Mouse (Mus musculus) T-helper 1 cell (primary cell): ENCODE data around the gene Krt83.

Experiments
- in situ Hi-C: fragments of 300-600 bp; cut with MboI, MseI; formaldehyde crosslinking; loops from one replicate; pipeline ENCODE4 v1.15.1; 2025; ENCODE audit warnings: high pct_unique_total_duplicates

Krt83 gene

DNA sequence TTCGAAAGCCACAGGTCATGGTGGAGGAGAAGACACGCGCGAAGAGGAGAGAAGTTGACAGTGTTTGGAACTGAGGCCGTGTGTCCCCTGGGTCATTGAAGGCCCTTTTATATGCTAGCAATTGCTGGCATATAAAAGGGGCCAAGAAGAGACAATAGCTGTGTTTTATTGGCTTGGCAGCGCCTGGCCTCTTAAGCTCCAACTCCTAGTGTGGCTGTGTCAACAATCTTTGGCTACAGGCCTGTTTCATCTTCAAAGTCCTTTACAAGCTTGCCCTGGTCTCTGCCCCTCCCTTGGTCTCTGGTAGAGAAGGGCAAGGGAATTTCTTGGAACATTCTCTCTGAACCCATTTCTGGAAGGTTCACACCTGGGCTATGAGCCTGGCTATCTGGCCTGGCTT lies at the start of gene Krt83:
Gene Krt83, minus strand, starts transcription at position 82 of the 400 bp plus-strand sequence.
- in situ Hi-C loops, result no loop called here

DNA sequence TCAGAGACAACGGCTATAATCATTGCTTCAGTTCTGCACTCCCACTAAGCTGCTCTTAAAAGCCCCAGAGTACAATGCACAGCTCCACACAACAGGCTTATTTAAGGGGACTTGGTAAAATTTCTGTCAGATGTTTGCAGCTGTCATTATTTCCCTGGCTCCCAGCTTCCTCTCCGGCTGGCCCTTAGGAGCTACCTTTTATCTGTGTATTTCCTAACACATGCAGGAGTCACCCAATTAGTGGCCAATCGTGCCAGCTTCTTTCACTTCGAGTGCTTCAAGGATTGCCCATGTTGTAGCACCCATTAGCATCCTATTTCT lies 47.2 kb upstream of the Krt83 start:
- in situ Hi-C loops, result loop anchor here (5.0 kb wide), 1 partner anchor 509 kb away; no protein-coding TSS in a partner anchor

DNA sequence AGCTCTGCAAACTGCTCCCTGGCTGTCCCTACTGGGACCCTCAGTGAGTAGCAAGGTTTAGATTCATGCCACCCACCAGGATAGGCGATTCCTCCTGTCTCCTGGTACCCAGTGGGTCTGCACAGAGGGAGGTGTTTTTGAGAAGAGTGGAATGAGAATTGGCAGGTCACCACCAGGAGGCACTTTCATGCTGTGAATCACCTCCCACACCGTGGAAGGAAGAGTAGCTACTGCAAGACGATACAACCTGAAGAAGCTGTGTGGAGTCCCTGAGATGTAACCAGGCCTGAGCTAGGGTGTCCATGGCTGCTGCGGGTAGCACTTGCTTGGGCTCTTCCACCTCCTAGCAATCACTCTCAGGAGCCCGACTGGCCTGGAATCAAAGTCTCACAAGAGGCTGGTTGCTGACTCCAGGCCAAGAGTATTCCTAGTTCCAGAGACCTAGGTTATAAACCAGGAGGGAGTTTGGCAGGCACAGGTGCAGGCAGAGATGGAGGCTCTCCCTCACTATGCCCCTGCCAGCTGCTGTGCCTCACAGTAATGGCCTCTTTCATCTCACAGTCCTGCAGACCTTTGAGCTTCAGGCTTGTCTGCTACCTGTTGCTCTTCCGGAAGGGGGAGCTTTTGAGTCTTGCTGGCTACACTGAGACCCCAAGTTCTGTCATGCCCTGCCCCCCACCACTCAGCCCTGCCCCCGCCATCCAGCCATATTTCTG lies 46.7 kb upstream of the Krt83 start:
- in situ Hi-C loops, result loop anchor here (5.0 kb wide), 1 partner anchor 509 kb away; no protein-coding TSS in a partner anchor

DNA sequence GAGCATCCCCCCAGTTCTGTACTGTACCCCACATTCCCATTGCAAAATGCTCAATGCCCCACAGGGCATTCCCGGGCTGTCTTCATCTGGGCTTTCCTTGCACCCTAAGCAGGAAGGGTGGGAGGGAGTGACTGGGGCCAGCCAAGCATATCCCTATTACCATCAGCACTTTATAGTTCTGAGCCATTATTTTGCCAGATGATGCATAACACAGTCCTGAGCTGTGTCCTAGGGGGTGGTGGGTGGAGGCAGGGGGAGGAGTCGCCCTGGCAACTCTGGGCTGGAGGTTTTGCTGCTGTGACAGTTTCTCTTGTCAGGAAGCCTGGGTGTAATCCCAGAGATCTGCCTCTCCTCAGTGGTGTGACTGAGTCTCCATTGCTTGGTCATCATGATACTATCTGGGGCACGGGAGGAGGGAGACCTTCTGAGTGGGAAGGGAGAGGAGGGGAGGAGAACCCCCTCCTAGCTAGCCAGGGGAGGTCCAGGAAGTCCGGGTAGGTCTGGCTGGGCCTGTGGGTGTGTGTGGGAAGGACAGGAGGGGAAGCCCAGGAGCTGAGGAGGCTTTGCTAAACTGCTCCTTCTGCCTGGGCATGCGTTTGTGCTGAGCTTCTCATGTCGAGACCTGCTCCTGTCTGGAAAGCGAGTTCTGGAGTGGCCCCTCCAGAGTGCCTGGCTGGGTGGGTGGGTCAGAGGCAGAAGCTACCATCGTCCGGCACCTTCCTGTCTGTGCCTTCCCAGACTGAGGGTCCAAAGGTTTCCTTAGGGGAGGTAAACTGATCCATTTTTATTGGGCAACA lies 44.9 kb upstream of the Krt83 start:
- in situ Hi-C loops, result loop anchor here (5.0 kb wide), 1 partner anchor 511 kb away; no protein-coding TSS in a partner anchor

DNA sequence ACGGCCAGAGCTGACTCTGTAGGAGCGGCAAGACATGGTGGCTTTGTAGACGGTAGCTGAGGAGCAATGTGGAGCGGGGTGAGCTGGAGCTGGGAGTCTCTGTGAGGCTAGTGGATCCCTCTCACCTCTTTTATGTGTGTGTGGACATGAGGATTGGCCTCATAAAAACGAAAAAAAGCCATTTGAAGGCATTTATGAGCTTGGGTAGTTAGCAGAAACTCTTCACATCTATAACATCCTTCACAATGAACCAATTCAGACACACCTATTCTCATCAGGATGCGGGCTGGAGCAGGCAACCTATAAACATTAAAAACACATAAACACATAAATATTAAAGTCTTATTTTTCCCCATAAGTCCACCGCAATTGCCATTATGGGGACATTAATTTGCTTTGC lies 41.4 kb upstream of the Krt83 start, which contains the start of gene Krt84:
Gene Krt84, minus strand, starts transcription at position 101 of the 400 bp plus-strand sequence.
- in situ Hi-C loops, result no loop called here

DNA sequence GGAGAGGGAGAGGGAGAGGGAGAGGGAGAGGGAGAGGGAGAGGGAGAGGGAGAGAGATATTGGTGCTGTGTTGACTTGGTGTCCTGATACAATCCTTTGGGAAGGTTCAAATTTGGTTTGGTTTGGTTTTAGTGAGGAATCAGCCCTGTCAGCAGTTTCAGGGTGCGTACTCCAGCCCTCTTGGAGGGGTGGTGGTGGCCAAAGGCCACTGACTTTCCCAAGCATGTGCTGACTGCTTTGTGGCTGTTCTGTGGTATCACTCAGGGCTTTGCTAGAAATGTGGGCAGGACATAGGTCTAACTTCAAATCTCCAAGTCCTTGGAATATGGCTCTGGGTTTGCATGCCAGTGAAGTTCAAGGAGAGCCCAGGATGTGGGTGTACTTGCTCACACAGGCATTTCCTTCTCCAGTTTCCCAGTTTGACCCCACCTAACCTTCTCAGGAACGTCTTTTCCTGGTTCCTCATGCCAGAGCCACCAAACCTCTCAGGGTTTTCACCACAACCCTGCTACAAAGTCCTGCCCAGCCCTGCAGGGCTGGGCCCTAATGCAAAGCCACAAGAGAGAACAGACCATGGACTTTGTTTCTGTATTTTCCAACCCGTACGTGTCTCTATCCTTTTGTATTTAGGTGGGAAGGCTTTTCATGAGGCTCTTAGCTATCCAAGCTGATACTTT lies 31.4 kb upstream of the Krt83 start:
- in situ Hi-C loops, result no loop called here

DNA sequence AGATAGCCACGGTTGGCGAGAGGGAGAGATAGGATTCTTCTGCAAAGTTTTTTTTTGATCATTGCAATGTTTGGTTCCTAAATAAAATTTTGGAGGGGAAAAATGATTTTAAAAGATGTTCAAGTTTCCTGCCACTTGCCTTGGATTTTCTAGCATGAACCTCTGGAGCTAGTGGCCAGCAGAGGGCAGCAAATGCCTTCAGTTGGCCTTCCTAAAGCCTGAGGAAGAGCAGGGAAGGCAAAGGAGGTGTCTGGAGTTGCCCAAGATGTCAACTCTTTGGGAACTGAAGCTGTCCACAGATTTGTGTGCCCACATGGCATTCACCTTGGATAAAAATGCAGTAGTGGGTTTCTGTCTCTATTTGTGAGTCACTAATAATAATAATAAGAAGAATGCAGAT lies 28.5 kb upstream of the Krt83 start:
- in situ Hi-C loops, result loop anchor here (5.0 kb wide), 1 partner anchor 87 kb away; no protein-coding TSS in a partner anchor

DNA sequence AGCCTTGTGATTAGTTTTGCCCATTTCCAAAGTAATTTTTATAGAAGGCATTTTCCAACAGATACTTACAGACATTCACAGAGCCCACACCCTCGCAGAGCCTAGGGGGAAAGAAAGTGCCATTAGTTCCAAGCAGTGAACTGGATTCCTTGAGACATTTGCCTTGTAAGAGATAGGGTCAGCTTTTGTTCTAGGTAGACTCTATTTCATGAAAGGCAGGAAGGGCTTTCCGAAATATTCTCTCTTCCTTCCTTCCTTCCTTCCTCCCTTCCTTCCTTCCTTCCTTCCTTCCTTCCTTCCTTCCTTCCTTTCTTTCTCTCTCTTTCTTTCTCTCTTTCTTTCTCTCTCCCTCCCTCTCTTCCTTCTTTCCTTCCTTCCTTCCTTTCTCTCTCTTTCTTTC lies 25.8 kb upstream of the Krt83 start, which contains the start of gene Gm49425:
Gene Gm49425, minus strand, starts transcription at position 101 of the 400 bp plus-strand sequence.
- in situ Hi-C loops, result loop anchor here (5.0 kb wide), 1 partner anchor 85 kb away; no protein-coding TSS in a partner anchor

DNA sequence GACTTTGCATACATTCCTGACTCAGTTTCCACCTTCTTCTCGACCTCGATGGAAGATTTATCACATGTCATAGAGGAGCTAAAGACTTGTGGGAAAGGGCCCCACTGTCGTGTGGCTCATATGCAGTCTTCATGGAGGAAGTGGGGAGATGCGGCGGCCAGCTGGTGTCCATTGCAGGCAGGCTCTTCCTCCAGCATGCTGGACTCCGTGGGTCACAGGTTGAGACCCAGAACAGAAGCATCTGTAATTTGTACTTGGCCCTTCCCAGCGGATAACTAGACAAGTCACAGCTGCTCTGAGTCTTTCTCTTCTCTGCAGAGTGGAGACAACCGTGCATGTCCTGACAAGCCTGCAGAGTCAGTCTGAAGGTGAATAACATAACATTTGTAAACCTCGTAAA lies 16.9 kb upstream of the Krt83 start:
- in situ Hi-C loops, result no loop called here

DNA sequence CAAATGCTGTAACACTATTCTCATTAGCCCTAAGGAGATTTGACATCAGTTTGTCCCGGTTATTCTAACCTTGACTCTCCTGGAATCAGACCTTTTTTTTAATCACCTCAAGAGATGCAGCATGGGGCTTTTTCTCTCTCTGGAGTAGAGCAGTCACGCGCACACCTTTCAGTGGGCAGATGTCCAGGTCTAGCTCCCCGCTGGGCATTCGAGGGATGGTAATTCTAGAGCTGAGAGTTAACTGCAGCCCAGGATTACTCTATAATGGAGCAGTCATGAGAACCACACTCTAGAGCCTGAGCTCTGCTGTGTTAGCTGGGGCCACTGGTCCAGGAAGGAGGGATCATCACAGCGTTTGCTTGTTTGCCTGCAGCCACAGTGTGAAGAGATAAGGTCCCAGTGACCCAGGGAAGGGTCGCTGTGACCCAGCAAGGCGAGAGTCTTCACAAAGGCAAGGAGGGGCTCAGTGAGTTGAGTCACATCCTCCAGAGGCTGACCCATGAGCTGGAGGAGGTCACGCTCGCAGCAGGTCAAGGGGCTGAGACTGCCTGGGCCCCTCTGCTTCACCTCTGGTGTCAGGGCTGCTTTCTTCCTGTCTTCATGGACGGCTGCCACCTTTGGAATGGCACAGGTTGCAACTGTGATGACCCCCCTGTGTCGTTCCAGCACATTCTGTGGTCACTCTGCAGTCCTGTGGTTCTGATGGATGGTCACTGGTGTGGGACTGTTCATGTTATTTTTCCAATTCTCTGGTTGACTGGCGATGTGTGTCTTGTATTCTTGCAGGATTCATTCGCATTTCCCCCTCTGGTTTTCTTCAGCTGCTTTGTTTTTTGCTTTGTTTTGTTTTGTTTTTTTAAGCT lies 15.8 kb upstream of the Krt83 start:
- in situ Hi-C loops, result no loop called here

DNA sequence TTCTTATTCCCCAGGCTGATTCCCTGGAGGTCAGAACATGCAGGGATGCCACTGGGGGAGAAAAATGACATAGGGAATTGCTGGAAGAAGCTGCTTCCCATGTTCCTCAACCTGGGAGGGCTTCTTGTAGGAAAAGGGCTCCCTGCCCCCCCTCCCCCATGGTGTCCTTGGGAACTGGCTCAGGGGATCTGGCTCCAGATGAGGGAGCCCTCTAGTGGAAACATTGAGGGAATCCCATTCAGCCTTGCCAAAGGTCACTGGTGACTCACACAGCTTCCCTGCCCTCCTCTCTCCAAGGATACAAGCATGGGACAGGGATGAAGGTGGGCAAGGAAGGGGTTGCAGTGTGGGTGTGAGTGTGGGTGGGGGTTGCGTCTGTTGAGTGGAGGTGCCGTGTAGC lies 5.9 kb upstream of the Krt83 start:
- in situ Hi-C loops, result no loop called here

DNA sequence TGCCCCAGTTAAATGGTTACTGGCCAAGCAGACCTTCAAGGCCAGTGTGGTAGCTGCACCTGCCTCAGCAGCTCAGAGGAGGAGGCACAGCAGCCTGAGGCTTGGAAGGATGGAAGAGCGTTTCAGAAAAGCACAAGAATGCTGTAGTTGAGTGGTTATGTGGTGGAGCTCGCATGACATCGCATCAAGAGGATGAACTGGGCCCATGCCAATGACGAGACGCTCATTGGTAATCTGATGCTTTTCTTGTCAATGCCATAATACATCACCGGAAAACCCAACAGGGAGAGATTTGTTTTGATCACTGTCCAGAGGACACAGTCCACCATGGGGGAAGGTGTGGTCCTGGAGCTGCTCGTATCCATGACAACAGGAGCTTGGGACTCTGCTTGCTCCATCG lies 4.0 kb upstream of the Krt83 start:
- in situ Hi-C loops, result no loop called here

DNA sequence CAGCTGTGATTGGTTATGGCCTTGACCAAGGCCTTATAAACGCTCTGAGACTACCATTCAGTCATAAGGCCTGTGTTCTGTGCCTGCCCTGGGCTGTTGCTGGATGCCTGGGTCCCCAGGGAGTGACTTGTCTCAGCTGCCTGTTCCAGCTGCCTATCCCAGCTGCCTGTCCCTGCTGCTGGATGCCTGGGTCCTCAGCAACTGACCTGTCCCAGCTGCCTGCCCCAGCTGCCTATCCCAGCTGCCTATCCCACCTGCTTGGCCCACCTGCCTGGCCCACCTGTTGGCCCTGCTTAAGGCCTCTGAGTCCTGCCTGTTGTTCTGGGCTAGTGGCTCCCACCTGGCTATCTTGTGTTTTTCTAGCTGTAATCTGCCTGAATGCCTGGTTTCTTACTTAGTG lies 2.9 kb upstream of the Krt83 start:
- in situ Hi-C loops, result no loop called here

DNA sequence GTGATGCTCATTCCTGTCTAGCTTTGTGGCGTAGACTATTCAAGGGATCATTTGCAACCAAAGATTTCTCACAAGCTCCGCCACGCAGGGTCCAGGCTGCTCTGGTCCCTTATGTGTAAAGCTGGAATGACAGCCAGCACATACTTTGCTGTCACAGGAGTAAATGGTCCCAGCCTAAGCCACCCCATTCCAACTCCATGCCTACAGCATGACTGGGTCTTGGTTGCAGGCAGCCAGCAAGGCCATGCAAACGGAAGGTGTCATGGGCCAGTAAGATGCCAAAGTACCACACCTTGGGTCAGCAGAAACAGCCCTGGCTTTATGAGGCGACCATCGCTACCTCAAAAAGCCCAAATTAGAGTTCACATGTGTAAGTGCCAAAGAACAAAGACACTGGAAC lies 2.4 kb upstream of the Krt83 start:
- in situ Hi-C loops, result no loop called here

DNA sequence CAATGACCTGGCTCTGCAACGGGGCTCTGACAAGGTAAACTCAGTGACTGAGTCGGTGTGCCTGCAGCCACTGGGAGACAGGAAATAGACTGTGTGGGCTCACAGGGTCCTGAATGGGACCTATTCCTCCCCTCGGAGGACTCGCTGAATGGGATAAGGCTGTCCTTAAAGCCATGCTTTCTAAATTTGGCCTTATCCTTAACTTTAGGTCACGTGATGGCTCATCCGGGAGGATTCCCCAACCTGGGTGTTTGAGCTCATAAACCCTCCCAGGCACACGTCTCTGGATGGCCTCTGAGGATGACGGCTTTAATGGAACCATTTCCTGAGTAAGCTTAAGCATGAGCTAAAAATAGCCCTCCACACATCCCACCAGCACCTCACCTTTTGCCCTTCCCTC lies 1.4 kb upstream of the Krt83 start:
- in situ Hi-C loops, result no loop called here

DNA sequence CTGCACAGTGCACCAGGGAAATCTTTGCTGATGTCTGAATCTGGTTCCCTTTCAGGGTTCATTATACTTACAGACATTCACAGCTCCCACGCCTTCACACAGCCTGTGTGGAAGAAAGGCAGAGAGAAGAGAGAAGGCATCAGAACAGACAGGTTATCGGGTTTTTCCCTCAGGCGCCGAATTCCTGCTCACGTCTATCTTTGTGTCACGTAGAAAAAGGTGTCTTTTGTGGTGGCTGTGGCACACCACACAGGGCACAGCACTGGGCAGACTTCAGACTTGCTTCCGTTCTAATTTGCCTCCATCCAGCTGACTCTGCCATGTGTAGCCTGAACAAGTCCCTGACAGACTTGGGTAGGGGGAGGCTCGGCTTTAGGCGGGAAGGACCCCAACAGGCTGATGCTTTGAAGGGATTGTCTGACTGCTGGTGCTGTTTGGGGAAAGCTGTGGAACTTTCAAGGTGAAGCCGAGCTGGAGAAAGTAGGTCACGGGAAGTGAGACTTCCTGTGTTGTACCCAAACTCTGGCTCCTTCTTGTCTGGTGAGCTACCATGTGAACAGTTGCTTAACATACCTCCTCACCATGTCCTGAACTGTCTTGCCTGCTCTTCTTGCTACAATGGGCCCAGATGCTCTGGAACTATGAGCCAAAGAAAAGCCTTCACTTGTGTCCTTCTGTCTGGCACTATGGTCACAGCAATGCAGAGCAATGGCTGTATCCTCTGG lies 5.2 kb downstream of the Krt83 start:
- in situ Hi-C loops, result no loop called here

DNA sequence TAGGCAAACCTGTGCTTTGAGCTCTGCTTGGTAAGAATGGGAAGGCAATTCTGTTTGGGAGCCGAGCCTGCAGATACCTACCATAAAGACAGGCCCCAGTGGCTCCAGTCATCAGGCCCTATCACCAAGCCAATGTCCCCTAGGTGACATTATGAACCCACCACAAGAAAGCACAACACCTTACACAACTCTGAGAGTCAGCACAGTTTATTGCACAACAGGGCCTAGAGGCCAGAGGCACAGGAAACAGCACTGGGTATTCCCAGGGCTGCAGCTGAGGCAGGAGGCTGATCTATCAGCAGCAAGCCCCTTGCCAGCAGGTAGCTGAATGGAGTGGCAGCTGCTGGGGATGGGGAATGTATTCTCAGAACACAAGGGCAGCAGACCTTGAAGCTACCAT lies 6.4 kb downstream of the Krt83 start:
- in situ Hi-C loops, result no loop called here

DNA sequence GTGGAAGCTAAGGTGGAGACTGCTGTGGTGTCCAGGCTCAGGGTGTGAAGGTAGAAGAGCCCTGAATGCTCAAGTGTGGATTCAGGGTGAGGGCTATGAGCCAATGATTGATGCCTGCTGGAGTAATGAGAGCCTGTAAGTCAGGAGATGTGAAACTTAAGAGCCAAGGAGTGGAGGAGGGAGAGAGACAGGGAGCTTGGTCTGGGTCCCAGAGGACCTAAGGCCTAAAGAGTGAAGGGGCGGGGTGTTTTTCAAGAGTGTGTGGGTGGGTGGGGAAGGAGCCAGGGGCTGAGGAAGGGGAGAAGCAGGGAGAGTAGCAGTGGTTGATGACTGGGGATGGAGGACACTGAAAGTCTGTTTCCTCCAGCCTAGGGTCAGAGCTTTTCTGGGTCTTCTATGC lies 7.7 kb downstream of the Krt83 start:
- in situ Hi-C loops, result no loop called here

DNA sequence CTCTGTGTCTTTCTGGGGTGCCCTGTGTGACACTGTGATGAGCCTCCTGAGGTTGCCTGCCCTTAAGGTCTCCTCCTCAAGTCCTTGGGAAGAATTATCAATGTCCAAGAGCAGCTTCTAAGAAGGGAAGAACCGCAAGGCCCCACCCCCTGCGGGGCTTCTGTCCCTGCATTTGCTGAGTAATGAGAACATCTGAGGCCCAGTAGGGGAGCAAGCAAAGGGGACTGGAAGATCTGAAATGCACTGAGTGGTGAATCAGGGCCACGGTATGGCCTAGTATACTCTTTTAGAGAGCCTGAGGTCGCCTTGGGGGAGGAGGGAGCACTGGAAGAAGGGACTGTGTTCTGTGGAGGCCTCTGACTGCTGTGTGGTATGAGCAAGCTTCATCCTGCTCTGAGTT lies 9.3 kb downstream of the Krt83 start:
- in situ Hi-C loops, result no loop called here

DNA sequence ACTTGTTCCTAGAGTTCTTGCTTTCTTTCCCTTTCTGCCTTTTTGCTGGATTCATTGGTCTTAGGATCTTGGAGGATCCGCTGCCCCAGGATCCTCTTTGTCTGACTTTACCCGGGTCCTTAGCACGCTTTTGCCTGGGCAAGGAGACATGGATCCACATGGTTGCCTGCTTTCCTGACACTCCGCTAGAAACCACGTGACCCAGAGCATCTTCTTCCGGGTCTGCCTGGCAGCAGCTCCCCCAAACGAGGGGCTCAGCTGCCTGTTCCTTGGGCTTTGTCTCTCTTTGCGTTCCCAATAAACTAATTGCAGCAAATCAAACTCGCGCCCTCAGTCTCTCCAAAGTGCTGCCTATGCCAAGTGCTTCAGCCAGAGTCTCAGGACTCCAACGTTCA lies 11.6 kb downstream of the Krt83 start:
- in situ Hi-C loops, result loop anchor here (10.0 kb wide), 1 partner anchor 65 kb away; the partner anchor contains the start of gene Krt7
